Mouse (Mus musculus) frontal cortex, adult (tissue): ENCODE measurements at regions not wholly inside any gene's neighbourhood (a gene's known extent, or its start where the extent isn't known, plus 50 kb on each side); places are given as distances from the start of the nearest gene placed in this dataset.

Experiments used
- ATAC-seq: cut with Nextera tagmentation; 2 replicates; pipeline ENCODE4 v1.9.2; 2017; ENCODE audit warnings: mild to moderate bottlenecking, moderate library complexity, mixed read lengths; ENCODE audit not compliant: low TSS enrichment

DNA sequence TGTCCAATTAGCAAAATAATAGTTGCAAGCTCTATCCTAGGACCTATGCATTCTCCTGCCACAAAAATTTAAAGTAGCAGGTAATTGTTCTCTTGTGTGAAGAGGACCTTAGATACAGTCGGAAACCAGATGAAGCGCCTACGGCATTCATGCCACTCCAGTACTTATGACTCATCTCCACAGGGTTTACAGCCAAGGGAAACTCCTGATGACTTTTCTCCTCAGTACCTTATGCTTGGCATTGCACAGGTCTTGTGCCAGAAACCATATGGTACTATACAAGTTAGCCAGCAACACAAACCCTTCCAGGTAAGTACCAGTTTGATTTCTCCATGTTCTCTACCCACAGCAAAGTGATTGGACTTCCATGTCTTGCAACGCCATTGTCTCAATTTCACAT, 606.3 kb upstream of the Dmac1 start:
- ATAC-seq: peak; percentile 87

DNA sequence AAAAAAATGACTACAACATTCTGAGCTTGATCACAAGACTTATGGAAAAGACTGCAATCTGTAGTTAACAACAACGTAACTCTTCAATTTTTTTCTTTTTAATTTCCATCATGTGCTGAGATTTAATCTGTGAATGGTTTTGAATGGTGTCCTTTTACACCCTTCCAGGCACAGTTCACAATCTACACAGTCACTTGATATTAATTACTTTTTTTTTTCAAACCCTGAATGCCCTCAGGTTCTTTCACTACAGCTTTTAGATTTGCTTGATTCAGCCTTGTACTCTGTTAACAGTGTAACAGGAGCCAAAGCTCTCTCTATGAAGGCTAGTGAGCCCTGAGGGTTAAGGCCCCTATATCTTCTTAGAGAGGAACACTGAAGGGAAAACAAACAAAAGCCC, 591.7 kb upstream of the Dmac1 start:
- no peak for ATAC-seq

DNA sequence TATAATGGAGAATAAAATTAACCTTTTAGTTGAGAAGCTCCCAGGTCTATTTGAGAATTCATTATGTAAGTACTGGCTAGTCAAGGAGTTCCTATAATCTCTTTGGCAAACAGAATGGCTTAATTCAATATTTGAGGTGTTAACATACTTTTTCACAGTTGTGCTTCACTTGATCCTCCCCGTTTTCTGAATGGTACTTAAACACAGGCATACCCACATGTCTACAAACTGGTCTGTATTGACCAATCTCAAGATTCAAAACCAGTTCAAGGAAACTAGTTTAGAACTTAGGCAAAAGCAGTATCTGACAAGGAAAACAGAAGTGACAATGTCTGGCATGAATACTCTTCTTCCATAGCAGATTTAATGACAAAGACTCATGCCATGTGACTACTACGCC, 583.0 kb upstream of the Dmac1 start:
- no peak for ATAC-seq

- no peak for ATAC-seq
These were observed 579.8 kb upstream of the Dmac1 start for GRCm38 (mm10) chr4:75857769-75858408.

GRCm38 (mm10) chr4:75855688-75856296, 577.7 kb upstream of the Dmac1 start:
- no peak for ATAC-seq

GRCm38 (mm10) chr4:75850343-75850742, 572.2 kb upstream of the Dmac1 start:
- ATAC-seq: no peak

- ATAC-seq: no peak
These were observed 569.7 kb upstream of the Dmac1 start for GRCm38 (mm10) chr4:75847675-75848385.

DNA sequence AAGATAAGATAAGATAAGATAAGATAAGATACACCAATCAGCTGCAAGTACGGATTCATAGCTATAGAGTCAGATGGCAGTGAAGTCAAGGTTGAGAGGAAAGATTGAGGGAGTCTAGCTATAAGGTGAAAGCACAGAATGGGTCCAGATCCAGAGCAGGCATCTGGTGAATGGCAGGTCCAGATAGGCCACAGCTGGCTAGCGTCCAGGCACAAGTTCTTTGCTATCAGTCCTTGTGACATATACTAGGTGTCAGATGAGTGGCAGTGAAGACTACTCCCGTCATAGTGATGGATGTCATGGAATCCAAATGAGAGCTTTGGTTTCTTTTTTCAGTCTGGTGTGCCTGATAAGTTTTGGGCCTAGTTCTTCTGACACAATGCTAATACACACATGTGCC, 566.9 kb upstream of the Dmac1 start:
- ATAC-seq: no peak

DNA sequence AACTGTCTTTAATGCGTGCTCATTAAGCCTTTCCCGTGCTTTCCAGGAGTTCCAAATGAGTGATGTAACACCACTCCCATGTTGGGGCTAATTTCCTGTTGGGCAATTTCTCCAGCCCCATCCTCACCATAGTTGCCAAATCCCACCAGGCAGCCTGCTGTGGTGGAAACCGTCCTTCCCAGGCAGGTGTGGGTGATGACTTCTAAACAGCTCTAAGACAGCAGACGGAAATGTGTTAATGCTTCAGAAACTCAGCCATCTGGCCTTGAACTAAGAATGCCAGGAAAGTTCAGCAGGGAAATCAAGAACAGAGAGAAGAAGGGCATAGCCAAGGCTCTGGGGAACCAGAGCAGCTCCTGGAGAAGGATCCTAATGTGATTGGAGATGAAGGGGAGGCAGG, 560.5 kb upstream of the Dmac1 start:
- no peak for ATAC-seq

DNA sequence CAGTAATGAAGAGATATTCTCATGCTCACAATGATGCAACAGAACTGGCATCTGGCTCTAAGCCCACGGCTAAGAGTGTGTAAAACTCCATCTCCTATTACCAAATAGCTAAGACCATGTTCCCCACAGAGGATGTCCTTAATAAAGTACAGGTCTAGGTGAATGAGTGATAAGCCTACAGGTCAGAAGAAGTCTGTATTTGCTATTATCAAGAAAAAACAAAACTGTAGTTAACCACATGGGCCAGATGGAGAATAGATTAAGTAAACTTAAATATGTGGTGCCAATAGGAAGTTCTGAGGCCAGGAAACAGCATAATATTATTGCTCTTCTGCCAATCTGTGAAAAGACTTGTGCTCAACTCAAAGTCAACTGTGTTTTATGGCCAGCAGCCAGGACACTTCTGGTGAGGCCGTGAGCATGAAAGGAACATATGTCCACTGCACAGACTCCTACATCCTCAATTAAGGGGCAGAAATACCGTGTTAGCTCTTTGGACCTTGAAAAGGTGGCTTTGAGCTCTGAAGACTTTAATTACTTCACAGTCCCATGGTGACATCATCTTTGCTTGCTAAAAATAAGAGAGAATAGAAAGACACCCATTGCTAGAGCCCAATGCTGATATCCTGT, 549.1 kb upstream of the Dmac1 start:
- ATAC-seq: no peak

GRCm38 (mm10) chr4:75819193-75819603, 541.1 kb upstream of the Dmac1 start:
- ATAC-seq: no peak

DNA sequence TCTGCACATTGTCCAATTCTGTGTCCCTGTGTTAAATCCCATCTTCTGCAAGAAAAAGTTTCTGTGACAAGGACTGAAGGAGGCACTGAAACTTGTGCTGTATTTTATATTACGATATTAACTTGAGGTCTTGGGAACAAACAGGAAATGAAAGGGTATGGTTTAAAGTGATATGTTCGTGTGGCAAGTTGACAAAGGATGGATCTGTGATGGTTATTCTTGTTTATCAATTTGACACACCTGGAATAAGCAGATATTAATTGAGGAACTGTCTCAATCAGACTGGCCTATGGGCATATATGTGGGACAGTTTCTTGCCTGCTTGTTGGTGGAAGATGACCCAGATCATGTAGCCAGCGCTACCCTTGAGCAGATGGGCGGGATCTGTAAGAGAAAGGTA, 537.9 kb upstream of the Dmac1 start:
- no peak for ATAC-seq

DNA sequence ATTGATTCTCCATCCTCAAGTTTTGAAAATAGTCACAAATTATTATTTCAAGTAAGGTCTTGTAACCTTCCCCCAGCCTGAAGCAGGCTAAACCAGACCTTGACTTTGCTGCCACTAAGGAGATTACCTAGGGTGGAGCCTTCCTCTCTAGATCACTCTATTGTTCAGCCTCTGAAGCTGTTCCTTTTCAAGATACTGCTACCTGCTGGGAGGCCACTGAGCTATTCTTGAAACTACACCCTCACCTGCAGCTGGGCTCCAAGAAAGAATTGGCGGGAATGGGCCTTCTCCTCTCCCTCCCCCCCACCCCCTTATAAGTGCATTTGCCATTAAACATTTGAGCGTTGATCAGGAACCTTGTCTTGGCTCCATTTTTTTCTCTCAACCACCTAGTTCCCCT, 534.2 kb upstream of the Dmac1 start:
- ATAC-seq: no peak

DNA sequence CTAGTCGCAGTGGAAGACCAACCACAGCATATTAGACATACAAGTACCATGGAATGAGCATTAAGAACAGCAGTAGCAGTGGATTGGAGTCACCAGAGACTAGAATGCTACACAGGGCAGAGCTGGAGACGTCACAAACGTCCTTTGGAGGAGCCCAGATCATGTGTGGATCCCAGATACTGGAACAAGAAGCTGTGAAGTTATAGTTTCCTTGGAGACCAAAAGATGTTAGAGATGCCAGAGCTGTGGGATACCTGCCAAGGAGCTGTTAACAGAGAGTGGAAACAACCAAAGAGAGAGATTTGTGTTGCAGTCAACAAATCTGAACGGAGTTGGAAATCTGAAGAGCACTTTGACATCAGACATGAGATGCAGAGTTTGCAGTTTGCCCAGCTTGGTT, 523.8 kb upstream of the Dmac1 start:
- no peak for ATAC-seq

DNA sequence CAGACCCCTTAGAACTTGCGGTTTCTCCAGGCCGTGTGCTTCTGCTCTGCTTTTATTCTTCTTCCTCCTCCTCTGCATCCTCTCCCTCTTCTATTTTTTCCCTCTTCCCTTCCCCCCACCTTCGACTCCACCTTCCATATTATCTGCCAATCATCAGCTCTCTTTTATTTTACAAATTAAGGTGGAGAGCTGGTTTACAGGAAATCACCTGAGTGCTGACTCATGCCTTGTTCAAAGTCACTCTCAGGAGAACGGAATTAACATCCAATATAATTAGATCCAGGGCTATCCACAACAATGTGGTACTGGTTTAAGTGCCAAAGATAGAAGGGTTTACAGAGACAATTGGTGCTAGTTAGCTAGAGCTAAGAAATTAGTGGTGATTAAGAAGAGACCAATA, 523.1 kb upstream of the Dmac1 start:
- no peak for ATAC-seq

DNA sequence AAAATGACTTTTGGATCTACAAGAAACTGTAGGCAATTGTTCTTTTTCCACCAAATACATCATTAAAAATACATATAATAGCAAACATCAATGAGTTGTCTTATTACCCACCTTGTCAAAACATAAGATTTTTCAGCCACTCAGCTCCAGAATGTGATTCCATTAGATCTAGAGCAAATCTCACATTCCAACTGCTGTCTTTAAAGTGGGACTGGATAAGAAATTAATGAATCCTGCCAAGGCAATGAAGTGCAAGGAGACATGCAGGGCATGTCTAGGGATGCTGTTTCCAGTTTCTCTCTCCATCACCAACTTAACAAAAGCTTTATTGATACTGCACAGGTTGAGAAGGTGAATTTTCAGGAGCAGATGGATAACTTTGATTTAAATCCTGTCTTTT, 513.7 kb upstream of the Dmac1 start:
- no peak for ATAC-seq

DNA sequence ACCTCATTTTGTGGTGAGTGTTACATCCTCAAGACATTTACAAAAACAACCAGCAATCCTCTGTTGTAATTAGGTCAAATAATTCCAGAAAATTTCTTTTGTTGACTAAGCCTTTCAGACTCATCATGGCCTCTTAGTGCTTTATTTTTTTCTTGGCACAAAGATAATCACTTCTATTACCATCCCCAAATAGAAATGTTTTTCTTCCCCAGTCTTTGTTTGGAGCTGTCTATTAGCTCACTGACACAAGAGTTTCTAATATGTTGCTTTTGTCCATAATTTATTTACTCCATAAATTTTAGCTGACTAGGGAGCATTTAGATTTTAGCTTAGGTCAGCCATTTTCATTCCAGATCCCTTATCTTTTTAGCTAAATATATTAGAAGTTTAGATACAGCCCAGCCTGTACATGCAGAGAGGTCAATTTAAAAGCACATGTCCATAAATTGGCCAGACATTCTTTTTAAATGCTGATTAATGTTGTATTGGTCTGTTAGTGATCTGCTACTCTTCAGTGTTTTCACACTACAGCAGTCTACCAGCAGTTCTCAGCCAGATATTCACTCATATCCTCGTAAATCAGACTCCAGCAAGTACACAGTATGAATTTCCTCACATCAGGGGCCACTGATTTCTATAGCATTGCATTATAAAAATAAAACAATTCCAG, 513.0 kb upstream of the Dmac1 start:
- no peak for ATAC-seq

DNA sequence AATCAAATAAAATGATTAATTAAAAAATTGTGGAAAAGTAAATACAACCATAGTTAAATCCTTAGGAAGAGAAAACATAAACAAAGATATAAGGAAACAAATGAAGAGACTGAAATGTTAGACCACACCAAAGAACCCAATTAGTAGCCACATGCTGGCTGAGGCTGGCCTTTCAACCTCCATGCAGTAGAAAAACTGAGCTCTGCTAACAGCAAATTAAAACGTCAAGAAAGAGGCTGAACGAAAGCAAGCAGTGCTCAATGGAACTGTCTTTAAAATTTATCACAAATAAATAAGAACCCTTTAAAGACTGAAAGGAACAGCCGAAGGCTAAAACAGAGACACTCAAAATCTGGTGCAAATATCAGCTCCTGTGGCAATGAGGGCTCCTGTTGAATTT, 509.3 kb upstream of the Dmac1 start:
- no peak for ATAC-seq

- ATAC-seq: no peak
These were observed 508.3 kb upstream of the Dmac1 start for GRCm38 (mm10) chr4:75786391-75786790.

- ATAC-seq: no peak
These were observed 501.4 kb upstream of the Dmac1 start for GRCm38 (mm10) chr4:75779492-75779891.

GRCm38 (mm10) chr4:75764141-75764540, 486.0 kb upstream of the Dmac1 start:
- ATAC-seq: no peak

GRCm38 (mm10) chr4:75744605-75745004, 466.5 kb upstream of the Dmac1 start:
- peak; percentile 87 for ATAC-seq
